Mouse (Mus musculus) yolk sac, embryonic 10.5 days (tissue): ENCODE results near the gene Igsf3.
"Not testable (repeated sequence)": the region's sequence is repeated elsewhere in the genome, so short reads cannot be mapped to it uniquely, and the experiment has no call there.

Experiments
- DNase-seq: peaks from one replicate; pipeline ENCODE4 v3.0.0-alpha.2; 2017; ENCODE audit warnings: low spot score

Gene Igsf3

DNA sequence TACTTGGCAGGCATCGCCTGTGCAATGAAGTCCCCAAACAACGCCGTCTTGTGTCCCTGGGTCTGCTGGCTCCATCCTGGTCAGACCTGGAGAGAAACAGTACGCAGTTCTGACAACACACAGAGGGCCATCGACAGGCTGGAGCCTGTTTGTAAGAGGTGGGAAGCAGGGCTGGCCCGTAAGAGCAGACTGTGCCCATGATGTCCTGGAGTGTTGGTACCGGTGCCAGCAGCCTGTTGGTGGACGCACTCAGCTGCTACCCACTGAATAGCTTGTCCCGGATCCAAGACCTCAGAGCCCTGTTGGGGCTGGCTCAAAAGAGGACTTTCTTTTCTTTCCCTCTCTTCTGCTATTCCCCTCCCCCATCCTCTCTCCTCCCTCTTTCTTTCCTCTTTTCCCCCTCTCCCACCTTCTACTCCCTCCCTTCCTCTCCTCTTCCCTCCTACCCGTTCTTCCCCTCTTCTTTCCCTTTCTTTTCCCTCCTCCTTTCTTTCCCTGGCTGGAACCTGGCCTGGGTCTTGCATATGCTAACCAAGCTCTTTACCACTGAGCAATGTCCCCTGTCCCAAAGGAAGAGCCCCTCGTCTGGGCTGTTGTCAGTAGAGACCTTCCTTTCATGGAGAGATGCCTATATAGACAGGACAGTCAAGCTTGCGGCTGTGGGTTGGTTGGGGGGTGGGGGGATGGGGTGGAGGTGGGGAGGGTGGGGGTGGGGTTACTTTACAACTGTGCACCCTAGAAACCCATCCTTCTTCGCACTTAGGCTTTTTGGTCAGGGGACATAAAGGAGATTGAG lies 27.9 kb downstream of the Igsf3 start:
- no peak for DNase-seq

DNA sequence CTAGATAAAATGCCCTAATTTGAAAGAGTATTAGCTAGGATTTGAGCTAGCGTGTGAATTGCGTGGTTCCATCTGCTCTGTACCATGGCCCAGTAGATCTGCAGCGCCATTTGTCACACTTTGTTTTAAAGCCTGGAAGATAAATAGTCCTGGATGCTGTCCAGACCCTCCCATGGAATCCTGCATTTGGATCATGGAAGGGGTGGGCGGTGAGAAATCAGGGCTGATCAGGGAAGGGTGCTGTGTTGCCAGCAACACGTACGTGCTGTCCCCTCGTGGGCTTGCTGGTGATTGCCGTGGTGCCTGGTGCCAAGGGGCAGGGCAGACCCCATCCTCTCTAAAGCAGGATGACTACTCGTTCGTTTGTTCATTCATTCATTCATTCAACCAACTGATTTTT lies 28.6 kb downstream of the Igsf3 start:
- no peak for DNase-seq

DNA sequence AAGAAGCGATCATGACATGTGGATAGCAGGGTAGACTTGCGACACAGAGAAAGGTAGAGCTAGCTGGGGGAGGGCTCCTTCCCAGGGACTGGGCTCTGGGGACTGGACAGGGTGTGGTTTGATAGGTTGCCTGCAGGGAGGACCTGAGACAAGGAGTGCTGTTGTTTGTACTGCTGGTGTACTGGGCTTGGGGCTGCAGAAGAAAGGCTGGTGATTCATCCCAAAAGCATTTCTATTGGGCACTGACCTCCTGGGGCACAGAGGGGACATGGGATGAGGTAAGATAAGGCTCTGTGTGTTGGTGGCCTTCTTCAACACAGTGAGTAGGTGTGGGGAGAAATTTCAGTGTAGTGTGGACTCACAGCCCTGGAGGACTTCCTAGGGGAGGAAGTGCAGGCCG lies 29.2 kb downstream of the Igsf3 start:
- DNase-seq: no peak

DNA sequence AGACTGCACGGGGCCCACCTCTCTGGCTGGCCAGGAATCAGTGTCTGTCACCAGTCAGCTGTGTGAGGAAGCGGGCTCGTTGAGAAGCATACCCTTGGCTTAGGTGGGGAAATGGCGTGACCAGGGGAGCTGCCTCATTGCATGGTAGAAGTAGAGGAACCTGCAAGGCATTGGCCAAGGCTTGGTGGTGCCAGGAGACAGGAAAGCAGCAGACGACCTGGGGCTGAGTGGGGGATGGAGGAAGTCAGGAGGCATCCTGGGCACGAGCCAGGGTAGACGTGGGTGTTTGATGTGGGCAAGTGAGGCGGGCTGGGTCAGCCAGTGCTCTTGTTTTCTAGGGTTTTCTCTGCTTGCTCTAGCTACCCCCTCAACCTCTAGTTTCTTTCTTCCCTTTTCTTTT lies 30.7 kb downstream of the Igsf3 start:
- DNase-seq: no peak

DNA sequence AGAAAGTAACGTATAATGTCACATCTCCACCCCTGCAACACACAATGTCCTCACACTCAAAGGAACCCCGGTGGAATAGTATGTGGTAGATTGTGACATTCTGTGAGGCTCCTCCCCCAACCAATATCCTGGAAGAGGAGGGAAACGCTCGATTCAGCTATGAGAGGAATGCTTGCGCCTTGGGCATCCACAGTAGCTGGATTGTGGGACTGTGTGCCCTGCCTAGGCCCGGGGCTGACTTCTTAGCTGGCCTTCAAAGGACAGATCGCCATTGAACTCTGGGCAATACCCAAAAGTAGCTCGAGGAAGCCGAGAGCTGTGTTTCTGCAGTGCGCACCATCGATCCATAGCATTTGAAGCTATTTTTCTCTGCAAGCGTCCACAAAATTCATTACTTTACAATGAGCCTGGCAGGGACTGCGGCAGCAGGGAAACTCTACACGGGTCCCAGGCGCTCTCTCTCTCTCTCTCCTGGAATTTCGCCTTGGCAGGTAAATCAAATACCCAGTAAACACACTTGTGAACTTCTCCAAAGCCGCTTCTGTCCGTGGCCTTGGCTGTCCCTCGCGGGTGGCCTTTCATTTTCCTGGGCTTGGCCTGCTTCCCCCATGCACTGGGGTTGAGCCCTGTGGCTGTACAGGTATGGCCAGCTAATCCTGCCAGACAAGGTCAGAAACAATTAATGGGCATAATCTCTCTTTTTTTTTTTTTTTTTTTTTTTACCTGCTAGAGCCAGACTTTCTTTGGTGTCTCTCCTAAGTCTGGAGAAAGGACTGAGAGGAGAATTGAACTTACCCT lies 32.3 kb downstream of the Igsf3 start:
- DNase-seq: no peak

DNA sequence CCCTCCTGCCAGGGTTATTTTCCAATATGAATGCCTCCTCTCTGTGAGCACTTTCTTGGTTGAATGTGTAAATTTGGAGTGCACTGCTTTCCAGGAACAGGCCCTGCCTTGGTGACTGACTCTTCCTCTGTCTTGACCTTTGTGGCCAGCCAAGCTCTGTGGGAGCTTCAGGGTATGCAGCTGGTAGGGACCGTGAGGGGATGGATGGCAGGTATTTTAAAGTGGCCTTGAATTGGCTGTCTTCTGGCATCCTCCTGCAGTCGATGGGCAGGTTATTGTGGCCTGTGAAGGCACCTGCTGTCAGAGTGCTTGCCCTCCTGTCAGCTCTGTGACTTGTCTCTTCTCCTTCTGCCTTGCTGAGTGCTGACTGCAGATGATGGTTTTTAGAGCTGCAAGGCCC lies 33.3 kb downstream of the Igsf3 start:
- DNase-seq: no peak

DNA sequence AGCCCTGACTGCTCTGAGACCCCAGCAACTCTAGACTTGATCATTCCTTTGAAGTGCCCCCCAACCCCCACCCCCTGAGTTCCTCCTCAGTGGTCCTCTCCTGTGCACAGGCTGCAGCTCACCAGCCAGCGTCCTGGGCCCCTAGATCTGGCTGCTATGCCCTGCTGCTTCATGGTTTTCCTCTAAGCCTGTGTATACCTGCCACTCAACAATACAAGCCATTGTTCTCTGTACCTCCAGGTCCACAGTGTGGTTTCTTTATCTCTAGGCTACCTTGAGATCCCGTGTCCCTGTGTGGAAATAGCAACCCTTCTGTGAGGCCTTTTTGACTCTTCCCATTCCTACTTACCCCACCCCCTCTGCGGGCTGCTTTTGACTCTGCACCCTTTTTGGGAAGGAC lies 33.9 kb downstream of the Igsf3 start:
- no peak for DNase-seq

DNA sequence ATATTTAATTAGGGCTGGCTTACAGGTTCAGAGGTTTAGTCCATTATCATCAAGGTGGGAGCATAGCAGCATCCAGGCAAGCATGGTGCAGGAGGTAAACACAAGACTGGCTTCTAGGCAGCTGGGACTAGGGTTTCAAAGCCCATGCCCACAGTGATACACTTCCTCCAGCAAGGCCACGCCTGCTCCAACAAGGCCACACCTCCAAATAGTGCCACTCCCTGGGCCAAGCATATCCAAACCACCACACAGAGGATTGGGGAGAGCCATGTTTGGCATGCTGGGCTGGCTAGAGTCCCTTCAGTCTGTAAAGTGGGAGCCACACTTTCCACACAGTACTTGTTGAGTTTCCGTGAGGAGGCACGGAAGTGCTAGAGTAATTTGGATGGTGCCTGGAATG lies 34.7 kb downstream of the Igsf3 start:
- no peak for DNase-seq

DNA sequence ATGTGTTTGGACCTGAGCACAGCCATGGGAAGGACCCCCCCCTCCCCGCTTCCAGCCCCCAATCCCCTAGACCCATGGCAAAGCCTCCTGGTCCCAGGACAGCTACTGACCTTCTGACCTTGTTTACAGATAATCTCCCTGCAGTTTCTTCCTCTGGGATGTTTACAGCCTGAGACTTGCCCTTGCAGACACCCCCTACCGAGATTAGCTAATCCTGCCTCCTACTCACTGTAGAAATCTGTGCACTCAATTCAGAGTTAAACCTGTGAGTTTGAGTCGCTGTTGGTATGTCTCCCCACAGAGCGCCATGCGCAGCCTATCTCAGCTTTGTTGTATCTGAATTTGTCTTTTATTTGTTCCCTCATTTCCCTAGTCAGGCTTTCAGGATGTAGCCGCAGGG lies 35.2 kb downstream of the Igsf3 start:
- DNase-seq: no peak

DNA sequence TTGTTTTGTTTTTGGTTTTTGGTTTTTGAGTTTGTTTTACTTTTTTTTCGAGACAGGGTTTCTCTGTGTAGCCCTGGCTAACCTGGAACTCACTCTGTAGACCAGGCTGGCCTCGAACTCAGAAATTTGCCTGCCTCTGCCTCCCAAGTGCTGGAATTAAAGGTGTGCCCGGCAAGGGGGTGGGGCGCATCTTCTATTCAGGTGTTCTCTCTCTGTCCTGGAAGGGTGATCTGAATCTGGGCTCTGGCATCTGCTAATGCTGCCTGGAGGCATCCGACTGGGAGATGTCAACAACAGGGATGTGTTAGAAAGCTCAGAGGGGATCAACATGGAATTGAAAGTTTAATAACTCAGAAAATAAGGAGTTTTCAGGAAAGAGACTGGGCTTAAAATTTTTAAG lies 36.1 kb downstream of the Igsf3 start:
- DNase-seq: not testable (repeated sequence)

DNA sequence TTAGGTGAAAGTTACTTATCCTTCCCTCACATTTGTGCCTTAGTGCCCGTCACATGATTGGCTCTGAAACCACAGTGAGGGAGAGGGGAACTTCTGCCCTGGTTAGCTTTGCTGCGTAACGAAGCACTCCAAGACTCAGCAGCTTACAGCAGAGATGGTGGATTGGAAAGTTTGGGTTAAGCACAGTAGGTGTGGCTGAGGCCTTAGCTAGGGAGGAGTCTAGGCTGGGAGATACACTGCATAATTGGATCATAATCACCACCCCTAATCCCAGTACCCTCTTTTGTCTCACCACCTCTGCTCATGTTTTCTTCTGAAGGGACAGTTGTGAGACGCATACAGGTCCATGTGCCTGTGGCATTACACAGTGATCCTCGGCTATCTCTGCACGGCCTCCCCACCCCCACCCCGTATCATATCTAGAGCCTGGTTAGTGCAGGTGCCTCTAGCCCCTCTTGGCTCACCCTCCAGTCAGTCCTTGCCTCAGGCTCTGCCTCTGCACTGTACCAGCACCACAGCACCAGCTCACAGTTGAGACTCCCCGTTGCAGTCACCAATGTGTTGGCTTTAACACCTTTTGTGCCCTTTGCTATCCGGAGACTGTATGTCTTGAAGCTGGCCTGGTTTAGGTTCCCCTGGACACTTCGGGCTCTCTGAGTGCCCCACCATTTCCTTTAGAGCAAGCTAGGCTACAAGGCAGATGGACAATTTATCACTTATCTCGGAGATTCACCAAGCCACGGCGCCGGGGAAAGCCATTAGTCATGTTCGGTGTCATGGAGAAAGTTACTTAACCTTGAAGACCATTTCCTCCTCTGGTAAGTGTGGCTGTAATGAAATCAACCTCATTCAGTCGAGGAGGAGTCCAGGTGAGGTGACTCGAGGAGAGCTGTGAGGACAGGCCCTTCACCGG lies 42.1 kb downstream of the Igsf3 start:
- DNase-seq: no peak

DNA sequence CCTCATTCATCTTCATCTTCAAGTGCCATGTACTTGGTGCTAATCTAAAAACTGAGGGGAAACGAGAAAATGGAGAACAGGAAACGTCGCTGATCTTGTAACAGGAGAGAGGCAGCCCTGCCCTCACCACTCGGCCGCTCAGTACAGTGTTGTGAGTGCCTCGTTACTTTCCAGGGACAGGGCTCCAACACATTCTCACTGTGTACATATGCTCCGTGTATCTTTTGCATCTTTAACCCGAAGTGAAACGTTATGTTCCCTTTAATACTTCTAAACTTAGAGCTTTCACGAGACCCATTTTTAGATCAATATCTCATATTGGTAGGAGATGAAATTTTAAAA lies 42.7 kb downstream of the Igsf3 start:
- no peak for DNase-seq

DNA sequence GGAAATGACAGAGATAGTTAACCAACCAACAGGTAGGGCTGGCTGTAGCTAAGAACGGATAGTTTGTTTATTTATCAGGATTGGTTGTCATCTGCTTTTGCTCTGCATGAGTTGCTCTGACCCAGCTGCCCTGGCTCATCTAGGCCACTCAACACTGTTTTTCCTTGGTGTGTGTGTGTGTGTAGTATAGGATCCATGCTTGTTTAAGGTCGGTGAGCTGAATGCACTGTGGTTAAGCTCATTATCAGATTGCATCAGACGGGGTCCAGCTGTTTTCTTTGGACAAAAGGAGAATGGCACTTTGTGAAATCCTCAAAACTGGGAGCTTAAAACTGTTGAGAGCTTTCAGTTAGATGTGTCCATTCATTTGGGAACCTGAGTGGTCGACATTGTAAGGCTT lies 46.3 kb downstream of the Igsf3 start:
- no peak for DNase-seq

DNA sequence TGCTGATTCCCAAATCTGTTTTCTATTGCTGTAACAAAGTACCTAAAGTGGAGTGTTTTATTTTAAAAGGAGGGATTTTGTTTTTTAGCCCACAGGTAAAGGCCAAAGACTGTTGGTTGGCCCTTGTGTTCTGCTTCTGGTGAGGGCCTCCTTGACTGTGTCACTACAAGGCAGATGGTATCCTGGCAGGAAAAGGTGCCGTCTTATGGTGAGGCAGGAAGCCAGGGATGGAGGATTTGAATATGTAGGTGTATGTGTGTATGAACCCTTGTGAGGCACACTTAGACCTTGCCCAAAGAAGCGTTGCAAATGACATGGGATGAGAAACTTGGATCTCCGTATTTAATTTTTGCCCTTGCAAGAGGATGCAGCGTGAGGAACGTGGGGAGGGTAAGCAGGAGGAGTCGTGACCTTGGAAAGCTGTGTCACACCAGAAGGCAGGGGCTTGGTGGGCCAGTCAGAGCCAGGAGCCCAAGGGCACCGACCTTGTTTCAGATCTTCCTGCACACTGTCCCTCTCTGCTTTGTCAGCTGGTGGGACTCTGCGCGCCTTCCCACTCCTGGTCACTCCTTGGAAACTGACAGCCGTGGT lies 47.5 kb downstream of the Igsf3 start:
- no peak for DNase-seq

DNA sequence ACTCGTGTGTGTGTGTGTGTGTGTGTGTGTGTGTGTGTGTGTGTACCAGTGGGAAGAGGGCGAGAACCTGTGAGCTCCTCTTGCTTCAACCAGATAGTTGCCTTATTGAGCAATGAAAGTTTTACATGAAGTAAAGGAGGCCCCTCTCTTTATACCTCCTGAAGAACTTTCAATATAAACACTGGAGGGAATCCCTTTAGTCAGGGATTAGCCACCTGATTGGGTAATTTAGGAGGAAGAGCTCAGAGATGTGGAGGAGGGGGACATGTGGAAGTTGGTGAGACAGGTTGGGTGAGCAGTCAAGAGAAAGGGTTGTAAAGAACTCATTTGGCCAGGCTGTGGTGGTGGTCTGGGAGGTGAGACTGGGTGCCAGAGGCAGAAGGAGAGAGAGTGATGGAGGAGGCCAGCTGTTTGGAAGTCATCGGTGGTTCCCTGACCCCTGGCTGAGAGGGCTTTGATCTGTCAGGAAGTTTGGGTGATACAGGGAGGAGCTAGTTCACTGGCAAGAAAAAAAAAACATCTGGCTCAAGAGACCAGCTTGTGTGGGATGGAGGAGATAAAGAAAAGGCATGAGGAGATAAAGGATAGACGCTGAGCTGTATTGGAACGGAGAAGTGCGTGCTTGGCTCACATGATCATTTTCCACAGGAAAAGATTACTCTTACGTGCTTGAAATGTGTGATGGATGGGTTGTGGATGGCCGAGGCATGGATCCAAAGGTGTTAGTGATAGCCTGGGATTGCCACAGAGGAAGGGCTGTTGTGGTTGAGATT lies 53.3 kb downstream of the Igsf3 start:
- no peak for DNase-seq

DNA sequence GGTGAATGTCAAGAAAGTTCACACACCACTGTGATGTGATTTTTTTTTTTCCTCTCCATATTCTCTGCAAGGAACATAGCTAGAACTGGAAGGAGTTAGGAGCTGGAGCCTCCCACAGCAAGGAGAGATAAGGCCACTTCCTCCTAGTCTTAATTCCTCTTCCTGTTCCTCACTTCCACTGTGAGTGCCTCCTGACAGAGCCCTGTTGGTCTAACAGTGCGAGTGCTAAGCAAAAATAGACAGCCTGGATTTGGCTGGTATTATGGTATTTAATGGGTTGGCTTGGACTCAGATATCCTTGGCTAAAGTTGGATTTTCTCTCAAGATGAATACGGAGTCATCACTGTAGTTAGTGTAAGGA lies 53.9 kb downstream of the Igsf3 start:
- no peak for DNase-seq

DNA sequence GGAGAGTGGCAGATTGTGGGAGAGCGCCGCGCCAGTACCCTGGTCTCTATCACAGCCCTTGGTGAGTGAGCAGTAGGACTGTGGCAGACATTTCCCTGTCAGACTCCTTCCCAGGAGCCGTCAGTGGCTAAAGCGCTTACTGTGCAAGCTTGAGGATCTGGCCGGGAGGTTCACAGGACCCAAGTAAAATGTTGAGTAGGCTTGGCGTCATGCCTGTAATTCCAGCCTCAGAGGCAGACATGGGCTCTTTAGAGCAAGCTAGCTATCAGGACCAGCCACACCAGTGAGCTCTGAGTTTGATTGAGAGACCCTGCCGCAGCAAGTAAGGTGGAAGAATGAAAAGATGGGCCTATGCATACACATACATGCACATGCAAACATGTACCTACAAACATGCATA lies 58.8 kb downstream of the Igsf3 start:
- no peak for DNase-seq

DNA sequence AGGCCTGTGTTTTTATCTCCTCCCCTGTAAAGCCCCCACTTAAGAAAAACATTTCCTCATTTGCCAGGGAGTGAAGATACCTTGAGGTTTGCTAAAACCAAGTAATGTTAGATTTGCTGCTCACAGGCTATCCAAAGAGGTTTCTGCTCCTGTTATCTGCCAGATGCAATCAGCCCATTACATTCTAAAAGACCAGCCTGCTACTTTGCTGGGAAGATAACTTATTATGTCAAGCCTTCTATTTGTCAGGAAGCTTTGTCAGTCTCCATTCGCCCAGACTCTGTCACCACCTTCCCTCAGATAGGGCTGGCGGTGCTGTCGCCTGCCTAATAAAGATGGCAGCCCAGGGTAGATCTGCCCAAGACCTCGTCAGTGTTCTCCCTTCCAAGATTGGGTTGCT lies 59.6 kb downstream of the Igsf3 start:
- no peak for DNase-seq

DNA sequence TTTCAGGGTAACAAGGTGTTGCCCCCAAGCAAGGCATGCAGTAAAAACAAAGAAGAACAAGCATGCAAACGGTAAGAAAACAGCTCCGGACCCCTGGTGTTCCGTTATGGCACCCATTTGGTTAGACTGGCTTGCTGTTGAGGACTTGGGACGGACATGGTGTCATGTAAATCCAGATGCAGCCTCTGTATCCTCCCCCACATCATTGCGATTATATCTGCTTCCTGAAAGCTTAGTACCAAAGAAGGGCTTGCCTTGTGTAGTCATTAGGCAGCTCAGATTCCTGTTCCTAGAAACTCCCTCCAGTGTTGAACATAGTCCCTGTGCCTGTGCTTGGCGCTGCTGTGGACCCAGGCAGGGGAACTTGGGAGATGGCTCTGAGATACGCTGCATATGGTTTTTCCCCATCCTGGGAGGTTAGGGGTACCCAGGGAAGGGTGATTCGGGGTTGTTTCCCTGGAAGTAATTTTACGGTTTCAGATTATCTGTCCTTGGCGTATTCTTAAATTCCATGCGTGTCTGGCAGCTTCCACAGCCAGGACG lies 60.2 kb downstream of the Igsf3 start:
- no peak for DNase-seq

DNA sequence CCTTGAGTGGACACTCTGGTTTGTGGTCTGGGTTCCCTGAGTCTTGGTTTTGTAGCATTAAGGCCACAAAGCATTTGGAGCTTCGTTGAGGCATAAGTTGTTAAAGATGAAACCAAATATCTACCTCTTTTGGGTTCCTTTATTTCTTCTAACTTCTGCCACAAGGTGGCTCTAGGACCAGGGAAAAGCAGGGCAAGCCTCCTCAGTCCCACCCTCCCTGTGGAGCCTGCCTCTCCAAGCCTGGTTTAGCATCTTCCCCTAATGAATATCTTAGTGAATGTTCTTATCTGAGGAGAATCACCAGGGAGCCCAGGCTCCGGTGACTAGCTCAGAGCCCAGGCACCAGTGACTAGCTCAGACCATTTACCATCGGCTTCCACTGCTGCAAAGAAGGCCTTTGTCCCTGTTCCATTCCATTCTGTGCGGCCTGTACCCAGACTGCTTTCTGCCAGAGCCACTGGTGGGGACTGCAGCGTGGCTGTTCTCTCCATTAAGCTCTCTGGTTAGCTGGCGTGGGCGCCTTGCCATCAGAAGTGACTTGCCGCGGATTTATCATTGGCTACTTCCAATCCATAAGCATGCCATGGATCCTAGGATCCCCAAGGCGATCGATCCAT lies 66.5 kb downstream of the Igsf3 start:
- DNase-seq: no peak

DNA sequence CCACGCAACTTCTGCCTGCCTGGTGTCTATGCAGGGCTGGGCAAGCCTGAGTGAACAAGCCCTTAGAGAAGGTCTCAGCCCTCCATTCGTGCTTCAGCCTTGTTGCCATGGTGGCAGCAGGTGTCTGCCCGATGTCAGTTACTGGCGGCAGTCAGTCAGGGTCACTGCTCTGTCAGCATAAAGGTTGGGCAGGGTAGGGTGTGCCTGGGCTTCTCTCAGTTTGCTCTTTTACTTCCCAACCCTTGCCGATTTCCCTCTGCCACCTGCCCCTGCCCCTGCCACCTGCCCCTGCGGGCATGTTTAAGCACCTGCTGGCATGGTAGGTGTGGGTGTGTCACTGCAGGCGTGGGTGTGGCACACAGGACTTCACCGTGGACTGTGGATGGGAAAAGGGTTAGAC lies 67.6 kb downstream of the Igsf3 start:
- no peak for DNase-seq
